Mouse (Mus musculus) forebrain, embryonic 15.5 days (tissue): ENCODE data around the gene Man1b1. TPM values are rescaled to one million over a fixed set of nuclear protein-coding genes. Genes with fewer than 3 reads are reported as not detected.

Experiments used
- ATAC-seq: fragments of 200-750 bp; cut with Nextera tagmentation; replicated peaks from 2 replicates; pipeline ENCODE4 v1.8.0; 2017; ENCODE audit warnings: mild to moderate bottlenecking, moderate TSS enrichment, moderate library complexity
- H3K27ac ChIP-seq: fragments of 300-500 bp; sonication (generic); replicated peaks from 2 replicates; pipeline ENCODE4 v1.5.1; 2015; ENCODE audit warnings: mild to moderate bottlenecking, inconsistent platforms
- H3K27me3 ChIP-seq: fragments of 300-500 bp; sonication (generic); 2 replicates; pipeline ENCODE4 v1.6.1; 2015; ENCODE audit warnings: inconsistent platforms
- H3K36me3 ChIP-seq: fragments of 300-500 bp; sonication (generic); 2 replicates; pipeline ENCODE4 v1.6.1; 2015; ENCODE audit warnings: mild to moderate bottlenecking, inconsistent platforms
- H3K4me1 ChIP-seq: fragments of 300-500 bp; sonication (generic); 2 replicates; pipeline ENCODE4 v1.6.1; 2015; ENCODE audit warnings: inconsistent platforms
- H3K4me2 ChIP-seq: fragments of 300-500 bp; sonication (generic); replicated peaks from 2 replicates; pipeline ENCODE4 v1.6.1; 2015; ENCODE audit warnings: mild to moderate bottlenecking, inconsistent platforms
- H3K4me3 ChIP-seq: fragments of 300-500 bp; sonication (generic); 2 replicates; pipeline ENCODE4 v1.5.1; 2015; ENCODE audit warnings: mild to moderate bottlenecking, inconsistent platforms
- H3K9ac ChIP-seq: fragments of 300-500 bp; sonication (generic); replicated peaks from 2 replicates; pipeline ENCODE4 v1.6.1; 2015; ENCODE audit warnings: mild to moderate bottlenecking, inconsistent platforms
- H3K9me3 ChIP-seq: fragments of 300-500 bp; sonication (generic); 2 replicates; pipeline ENCODE4 v1.6.1; 2016; ENCODE audit warnings: inconsistent platforms
- WGBS: fragments of 180-500 bp; shearing (Covaris S2); methylation state at CpG from one replicate; pipeline ENCODE4 v1.1.7; 2015; ENCODE audit warnings: mixed read lengths; 5-methylcytosine and 5-hydroxymethylcytosine counted together
- polyA plus RNA-seq: library from polyadenylated mRNA; unstranded; fragments of >200 nt; fragmentation: Nextera tagmentation; extraction: Ambion mirVana; gene quantifications from 2 replicates; pipeline ENCODE4 v1.2.1, GENCODE M21; 2015

Man1b1 gene
- 52.6 and 61.1 TPM in 2 replicates for polyA plus RNA-seq

DNA sequence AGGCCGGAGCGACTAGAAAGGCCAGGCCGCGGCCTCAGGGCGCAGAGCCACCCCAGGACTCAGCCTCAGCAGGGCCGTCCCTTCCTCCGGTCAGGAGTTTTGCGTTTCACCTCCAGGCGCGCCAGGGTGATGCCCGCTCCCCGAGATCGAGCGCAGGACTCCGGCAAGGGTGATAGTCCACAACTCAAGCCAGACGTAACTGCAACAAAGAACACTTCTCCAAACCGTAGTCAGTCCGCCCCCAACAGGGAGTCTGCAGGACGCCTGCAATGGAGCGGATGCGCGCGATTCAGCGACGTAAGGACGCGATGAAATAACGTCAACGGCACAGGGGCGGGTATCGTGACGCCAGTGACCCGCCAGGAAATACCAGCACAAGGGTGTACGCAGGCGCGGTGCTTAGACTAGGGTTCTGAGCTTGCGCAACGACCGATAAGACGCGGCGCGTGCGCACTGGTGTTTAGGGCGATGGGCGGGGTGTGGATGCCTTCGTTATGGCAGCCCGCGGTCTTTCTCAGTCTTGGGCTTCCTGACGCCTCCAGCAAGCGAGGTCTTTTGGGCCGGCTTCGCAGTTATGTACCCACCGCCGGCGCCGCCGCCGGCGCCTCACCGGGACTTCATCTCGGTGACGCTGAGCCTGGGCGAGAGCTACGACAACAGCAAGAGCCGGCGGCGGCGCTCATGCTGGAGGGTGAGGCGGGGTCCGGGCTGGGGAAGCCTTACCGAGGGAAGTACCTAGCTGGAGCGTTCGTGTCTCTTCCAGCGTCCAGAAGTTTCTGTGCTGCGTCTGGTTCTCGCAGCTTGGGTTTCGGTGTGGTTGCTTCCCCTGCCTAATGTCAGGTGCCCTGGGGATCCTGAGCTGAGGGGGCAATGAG, at the start of gene Man1b1:
Gene Man1b1, plus strand, starts transcription at position 53 of the 875 bp plus-strand sequence.
- peak; percentile 99 for ATAC-seq
- Histone ChIP-seq H3K36me3 (peaks cover 38% of the 10 kb centered on the region), H3K9ac (peak within 1 kb of the TSS; percentile 78), H3K9me3 (no peaks in the 10 kb centered on the region), H3K4me1 (peaks cover 31% of the 10 kb centered on the region), H3K4me2 (peak within 1 kb of the TSS; percentile 89), H3K4me3 (peak within 1 kb of the TSS; percentile 90), H3K27me3 (no peaks in the 10 kb centered on the region), H3K27ac (peak within 1 kb of the TSS; percentile 90)
- under 1% methylated on average over 78 of the region's 78 CpGs for WGBS

DNA sequence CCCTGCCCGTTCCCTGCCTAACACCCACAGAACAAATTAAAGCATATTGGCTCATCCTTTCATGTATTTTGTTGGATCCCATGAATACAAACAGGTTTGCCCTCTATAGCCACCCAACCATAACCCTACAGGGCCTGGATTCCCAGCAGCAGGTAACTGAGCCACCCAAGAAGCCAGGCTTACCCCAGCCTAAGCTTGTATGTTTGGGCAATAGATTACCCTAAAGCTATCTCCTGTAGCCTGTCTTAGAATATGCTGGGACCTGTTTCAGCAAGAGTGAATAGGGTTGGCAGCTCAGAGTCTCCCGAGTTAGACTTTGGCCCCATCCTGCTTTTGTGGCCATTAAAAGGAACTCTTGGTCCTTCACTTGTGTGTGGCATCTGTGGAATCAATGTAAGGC, 46.6 kb upstream of the Man1b1 start:
- ATAC-seq = no peak
- Histone ChIP-seq H3K9ac (no peak overlapping the region), H3K36me3 (peaks cover 52% of the 10 kb centered on the region), H3K4me2 (no peak overlapping the region), H3K27ac (no peak overlapping the region), H3K4me1 (peaks cover 13% of the 10 kb centered on the region), H3K9me3 (no peaks in the 10 kb centered on the region), H3K4me3 (no peak overlapping the region), H3K27me3 (peaks cover 26% of the 10 kb centered on the region)
- 94% methylated on average over 2 of the region's 2 CpGs for WGBS

DNA sequence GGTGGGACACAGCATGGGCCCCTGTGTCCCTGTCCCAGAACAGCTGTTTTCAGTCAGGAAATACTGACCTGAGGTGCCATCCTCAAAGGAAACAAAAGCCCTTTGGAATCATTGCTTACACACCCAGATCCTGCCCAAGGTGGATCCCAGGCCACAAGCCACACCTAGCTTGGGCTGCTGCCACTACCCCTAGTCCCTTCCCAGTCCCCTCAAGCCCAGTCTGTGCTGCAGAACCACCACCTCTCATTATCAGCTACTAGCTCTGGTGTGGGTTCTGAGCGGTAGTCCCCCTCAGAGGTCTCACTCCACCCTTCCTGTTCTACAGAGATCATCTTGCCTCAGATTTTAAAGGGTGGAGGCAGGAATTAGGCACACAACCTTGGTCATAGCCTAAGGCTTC, 45.8 kb upstream of the Man1b1 start:
- Histone ChIP-seq H3K27ac (no peak overlapping the region), H3K27me3 (peaks cover 34% of the 10 kb centered on the region), H3K9me3 (no peaks in the 10 kb centered on the region), H3K36me3 (peaks cover 44% of the 10 kb centered on the region), H3K9ac (no peak overlapping the region), H3K4me1 (peaks cover 21% of the 10 kb centered on the region), H3K4me3 (no peak overlapping the region), H3K4me2 (no peak overlapping the region)
- 93% methylated on average over 1 of the region's 1 CpGs for whole genome bisulfite sequencing
- no peak for ATAC-seq

DNA sequence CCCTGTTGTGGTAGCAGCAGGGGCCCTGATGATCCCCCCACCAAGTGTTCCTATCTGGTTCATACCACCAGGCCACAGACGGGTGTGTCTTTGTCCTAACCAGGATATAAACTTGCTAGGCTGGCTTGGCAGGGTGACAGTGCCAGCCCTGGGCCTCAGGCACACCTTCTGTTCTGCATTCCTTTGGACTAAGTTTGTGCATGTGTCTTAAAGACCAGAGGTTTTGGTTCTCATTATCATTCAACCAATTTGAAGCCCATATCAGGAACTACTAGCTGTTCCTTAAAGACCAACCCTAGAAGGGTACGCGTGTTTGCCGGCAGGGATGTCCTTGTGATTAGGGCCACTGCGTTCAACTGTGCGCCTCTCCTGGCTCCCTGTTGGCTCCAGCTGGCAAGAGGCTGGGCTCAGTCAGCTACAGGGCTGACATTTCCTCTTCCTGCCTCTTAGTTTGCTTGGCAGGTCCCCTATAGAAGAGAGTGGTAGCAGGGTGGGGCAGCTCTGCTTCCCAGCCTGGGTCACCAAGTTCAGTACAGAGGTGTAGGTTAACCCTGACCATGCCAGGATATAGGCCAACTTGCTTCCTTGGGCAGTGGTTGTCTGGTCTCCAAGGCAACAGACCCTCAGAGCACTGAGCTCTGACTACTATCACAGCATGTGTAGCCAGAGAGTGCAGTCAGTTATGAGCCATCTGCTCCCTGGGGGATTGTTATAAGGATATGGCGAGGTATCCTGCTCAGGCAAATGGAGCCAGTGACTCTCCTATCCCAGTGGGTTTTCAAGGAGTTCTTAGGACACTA, 45.1 kb upstream of the Man1b1 start:
- no peak overlapping the region for H3K4me2 ChIP-seq
- peaks cover 40% of the 10 kb centered on the region for H3K36me3 ChIP-seq
- ATAC-seq = no peak
- H3K9me3 ChIP-seq = no peaks in the 10 kb centered on the region
- H3K27ac ChIP-seq = no peak overlapping the region
- H3K4me1 ChIP-seq = peaks cover 26% of the 10 kb centered on the region
- H3K9ac ChIP-seq = no peak overlapping the region
- H3K4me3 ChIP-seq = no peak overlapping the region
- 59% methylated on average over 7 of the region's 7 CpGs for WGBS
- peaks cover 41% of the 10 kb centered on the region for H3K27me3 ChIP-seq

DNA sequence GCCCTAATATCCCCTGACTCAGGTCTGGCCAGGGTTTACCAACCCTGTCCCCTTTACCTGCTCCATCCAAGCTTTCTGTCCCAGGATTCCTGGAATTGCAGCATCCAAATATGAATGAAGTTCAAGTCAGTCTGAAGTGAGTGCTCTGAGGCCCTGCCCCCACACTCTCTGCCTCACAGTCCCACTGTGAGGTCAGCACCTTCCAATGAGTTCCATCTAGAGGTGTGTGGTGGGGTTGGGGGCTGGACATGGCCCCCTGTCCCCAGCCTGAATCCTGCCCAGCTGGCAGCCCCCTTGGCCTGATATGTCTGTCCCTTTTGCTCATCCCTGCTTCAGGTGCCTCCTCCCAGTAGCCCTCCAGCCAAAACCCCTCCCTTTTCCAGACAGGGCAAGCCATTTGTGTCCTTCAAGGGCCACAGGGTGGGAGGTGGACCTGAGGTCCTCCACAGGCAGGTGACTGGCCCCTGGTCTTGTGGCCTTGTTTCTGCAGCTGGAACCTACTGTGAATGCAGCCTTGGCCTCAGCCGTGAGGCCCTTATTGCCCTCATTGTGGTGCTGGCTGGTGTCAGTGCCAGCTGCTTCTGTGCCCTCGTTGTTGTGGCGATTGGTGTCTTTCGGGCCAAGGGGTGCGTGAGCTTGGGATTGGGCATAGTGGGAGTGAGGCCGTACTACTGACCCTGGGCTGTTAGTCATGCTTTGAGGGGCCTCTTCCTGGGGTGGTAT, 44.0 kb upstream of the Man1b1 start, which contains the start of gene Tmem210:
Gene Tmem210, plus strand, starts transcription at position 219 of the 723 bp plus-strand sequence.
- peaks cover 52% of the 10 kb centered on the region for H3K27me3 ChIP-seq
- H3K27ac ChIP-seq = no peak within 1 kb of the TSS
- no peak within 1 kb of the TSS for H3K4me2 ChIP-seq
- H3K4me3 ChIP-seq = no peak within 1 kb of the TSS
- H3K9me3 ChIP-seq = no peaks in the 10 kb centered on the region
- H3K4me1 ChIP-seq = peaks cover 34% of the 10 kb centered on the region
- 82% methylated on average over 6 of the region's 6 CpGs for WGBS
- H3K36me3 ChIP-seq = peaks cover 30% of the 10 kb centered on the region
- no peak for ATAC-seq
- no peak within 1 kb of the TSS for H3K9ac ChIP-seq

DNA sequence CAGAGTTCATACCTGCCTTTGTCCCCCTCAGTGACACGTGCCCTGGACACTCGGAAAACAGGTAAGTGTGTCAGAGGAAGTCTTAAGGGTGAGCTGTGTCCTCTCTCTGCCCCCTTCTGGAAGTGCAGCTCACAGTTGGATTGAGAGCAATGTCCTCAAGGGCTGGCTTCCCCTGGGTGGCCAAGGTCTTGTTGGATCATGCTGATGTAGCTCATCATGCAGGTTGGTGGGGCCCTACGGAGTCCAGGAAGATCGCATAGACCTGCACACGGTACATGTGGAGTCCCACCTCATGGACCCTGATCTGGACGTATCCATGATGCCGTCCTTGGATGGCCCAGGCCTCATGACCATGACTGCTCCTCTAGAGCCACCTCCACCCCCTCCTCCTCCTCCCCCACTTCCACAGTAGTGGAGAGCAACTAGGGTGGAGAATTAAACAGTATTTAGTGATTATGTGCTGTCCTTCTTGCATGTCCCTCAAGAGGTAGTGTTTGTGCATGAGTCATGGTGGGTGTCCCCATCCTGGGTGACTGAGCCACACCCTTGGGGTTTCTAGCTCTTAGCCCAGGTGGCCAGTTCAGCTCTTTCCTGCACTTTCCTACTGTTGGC, 43.3 kb upstream of the Man1b1 start:
- peaks cover 23% of the 10 kb centered on the region for H3K36me3 ChIP-seq
- WGBS = 80% methylated on average over 7 of the region's 7 CpGs
- H3K27ac ChIP-seq = no peak overlapping the region
- H3K27me3 ChIP-seq = peaks cover 59% of the 10 kb centered on the region
- H3K4me2 ChIP-seq = no peak overlapping the region
- H3K4me3 ChIP-seq = no peak overlapping the region
- no peaks in the 10 kb centered on the region for H3K9me3 ChIP-seq
- H3K4me1 ChIP-seq = peaks cover 34% of the 10 kb centered on the region
- H3K9ac ChIP-seq = no peak overlapping the region
- ATAC-seq = no peak

DNA sequence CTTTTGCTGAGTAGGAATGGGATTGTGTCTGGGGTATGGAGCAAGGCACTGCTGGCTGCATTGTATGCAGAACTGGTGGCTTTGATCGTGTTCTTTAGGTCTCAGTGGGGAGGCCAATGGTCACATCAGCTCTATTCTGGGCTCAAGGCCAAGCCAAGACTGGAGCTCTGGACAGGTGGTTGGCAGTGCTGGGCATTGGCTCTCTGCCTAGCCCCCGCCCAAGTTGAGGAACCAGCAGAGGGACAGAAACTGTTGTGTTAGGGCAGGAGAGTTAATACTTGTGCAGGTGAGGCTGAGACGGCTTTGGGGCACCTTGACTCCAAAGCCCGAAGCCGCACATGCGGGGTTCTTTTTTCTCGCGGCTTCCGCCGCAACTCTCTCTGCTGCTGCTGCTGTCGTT, 42.5 kb upstream of the Man1b1 start, which contains the start of gene Lrrc26:
Gene Lrrc26, plus strand, starts transcription at position 265 of the 400 bp plus-strand sequence.
- peaks cover 34% of the 10 kb centered on the region for H3K4me1 ChIP-seq
- H3K4me3 ChIP-seq = peak within 1 kb of the TSS; percentile 34
- H3K4me2 ChIP-seq = peak within 1 kb of the TSS; percentile 58
- H3K9me3 ChIP-seq = no peaks in the 10 kb centered on the region
- 5% methylated on average over 11 of the region's 11 CpGs for WGBS
- H3K27me3 ChIP-seq = peaks cover 64% of the 10 kb centered on the region
- no peak within 1 kb of the TSS for H3K27ac ChIP-seq
- ATAC-seq = no peak
- peaks cover 15% of the 10 kb centered on the region for H3K36me3 ChIP-seq
- H3K9ac ChIP-seq = peak within 1 kb of the TSS; percentile 19; the same call in 1 of the 2 replicates

DNA sequence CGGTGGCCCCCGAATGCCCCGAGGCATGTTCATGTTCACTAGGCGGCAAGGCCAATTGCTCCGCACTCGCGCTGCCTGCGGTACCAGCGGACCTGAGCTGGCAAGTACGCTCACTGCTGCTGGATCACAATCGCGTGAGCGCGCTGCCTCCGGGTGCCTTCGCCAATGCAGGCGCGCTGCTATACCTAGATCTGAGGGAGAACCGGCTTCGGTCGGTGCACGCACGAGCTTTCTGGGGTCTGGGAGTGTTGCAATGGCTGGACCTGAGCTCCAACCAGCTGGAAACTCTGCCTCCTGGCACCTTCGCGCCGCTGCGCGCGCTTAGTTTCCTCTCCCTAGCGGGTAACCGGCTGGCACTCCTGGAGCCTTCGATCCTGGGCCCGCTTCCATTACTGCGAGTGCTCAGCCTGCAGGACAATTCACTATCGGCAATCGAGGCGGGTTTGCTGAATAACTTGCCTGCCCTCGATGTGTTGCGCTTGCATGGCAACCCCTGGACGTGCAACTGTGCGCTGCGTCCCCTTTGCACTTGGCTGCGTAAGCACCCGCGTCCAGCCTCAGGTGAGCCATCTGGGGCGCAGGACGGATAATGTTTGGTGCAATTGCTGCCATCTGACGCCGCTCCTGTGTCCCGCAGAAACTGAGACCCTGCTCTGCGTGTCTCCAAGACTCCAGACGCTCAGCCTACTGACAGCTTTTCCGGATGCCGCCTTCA, 41.9 kb upstream of the Man1b1 start:
- H3K4me1 ChIP-seq = peaks cover 34% of the 10 kb centered on the region
- peak overlapping the region; percentile 34 for H3K4me3 ChIP-seq
- peak overlapping the region; percentile 58 for H3K4me2 ChIP-seq
- H3K27me3 ChIP-seq = peaks cover 64% of the 10 kb centered on the region
- peak overlapping the region; percentile 19; the same call in 1 of the 2 replicates for H3K9ac ChIP-seq
- H3K36me3 ChIP-seq = peaks cover 9% of the 10 kb centered on the region
- no peaks in the 10 kb centered on the region for H3K9me3 ChIP-seq
- H3K27ac ChIP-seq = no peak overlapping the region
- WGBS = 2% methylated on average over 54 of the region's 54 CpGs
- peak; percentile 30 for ATAC-seq

DNA sequence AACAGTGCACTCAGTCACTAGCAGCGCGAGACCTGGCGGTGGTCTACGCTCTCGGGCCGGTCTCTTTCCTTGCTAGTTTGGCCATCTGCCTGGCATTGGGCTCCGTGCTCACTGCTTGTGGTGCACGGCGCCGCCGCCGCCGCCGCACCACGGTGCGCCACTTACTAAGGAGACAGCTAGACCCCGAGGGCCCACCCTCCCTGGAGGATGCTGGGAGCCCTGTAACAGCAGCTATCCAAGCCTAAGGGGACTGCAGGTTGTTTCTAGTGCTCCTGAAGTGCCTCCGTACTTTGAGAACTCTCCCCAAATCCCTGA, 41.4 kb upstream of the Man1b1 start:
- Histone ChIP-seq H3K27me3 (peaks cover 64% of the 10 kb centered on the region), H3K9ac (0 out of 2 replicates have a peak overlapping the region, but pooled peaks have one; percentile 19), H3K4me3 (peak overlapping the region; percentile 34), H3K4me2 (peak overlapping the region; percentile 58), H3K27ac (no peak overlapping the region), H3K36me3 (peaks cover 4% of the 10 kb centered on the region; the same call in 1 of the 2 replicates), H3K4me1 (peaks cover 34% of the 10 kb centered on the region), H3K9me3 (no peaks in the 10 kb centered on the region)
- no peak for ATAC-seq
- WGBS = 1% methylated on average over 18 of the region's 18 CpGs

DNA sequence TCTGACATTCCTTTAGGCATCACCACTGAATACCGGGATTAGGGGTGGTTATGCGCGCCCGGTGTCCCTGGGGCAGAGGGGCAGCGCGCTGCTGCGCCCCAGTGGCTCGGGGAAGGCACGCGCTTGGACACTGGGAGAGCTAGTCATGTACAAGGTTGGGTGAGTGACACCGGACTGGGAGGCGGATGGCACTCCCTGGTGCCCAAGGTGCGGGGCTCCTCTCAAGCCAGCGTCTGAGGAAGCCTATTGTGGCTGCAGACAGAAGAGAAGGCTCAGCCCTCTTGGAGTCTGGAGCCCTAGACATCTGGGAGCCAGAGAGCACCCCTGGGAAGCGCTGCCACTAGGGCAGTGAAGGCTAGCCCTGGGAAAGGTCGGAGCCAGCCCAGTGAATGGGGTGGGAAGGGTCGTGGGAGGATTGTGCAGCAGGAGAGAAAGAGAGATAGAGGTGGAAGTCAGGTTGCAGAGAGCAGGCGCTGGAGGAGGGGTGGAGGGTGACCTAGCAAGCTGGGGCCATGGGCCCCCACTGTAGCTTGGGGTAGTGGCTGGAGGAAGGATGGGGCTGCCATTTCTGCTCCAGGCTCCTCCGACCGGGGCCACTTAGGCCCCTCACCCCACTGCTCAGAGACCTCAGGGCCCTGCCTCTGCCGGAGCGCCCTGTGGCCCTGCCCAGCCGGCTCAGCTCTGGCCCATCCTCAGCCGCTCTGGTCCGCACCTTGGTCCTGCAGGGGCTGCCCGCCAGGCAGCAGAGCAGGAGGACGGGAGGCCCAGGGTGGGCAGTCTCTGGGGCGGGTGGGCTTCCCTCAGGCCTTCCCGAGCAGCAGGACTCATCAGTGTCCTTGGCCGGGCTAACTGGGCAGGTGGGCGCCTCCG, 40.7 kb upstream of the Man1b1 start:
- H3K27me3 ChIP-seq = peaks cover 64% of the 10 kb centered on the region
- peak overlapping the region; percentile 58 for H3K4me2 ChIP-seq
- peak overlapping the region; percentile 34 for H3K4me3 ChIP-seq
- 5% methylated on average over 31 of the region's 32 CpGs for WGBS
- H3K9ac ChIP-seq = no peak overlapping the region
- H3K9me3 ChIP-seq = no peaks in the 10 kb centered on the region
- no peaks in the 10 kb centered on the region for H3K36me3 ChIP-seq
- H3K4me1 ChIP-seq = peaks cover 34% of the 10 kb centered on the region
- no peak overlapping the region for H3K27ac ChIP-seq
- ATAC-seq = no peak
